Mouse (Mus musculus) Patski (cell line): ENCODE data around the gene Vasn. TPM values are rescaled to one million over a fixed set of nuclear protein-coding genes. Genes with fewer than 3 reads are reported as not detected.

Experiments
- ATAC-seq: fragments of 100-300 bp; one replicate; pipeline ENCODE4 v1.8.0; 2021
- CTCF ChIA-PET: fragments of 350-600 bp; sonication (Branson Sonifier 250); formaldehyde crosslinking; loops from one replicate; lab custom pipeline; 2022; ENCODE audit warnings: inconsistent platforms; lab: Charles Lee
- POLR2A ChIA-PET: fragments of 350-600 bp; sonication (Branson Sonifier 250); formaldehyde crosslinking; loops from one replicate; lab custom pipeline; 2022; ENCODE audit warnings: antibody characterized with exemption, inconsistent platforms; lab: Charles Lee
- DNase-seq: peaks from one replicate; pipeline ENCODE4 v3.0.0-alpha.2; 2011; ENCODE audit warnings: low read depth, low spot score
- H3K27me3 ChIP-seq: fragments of 371-371 bp; one replicate; pipeline ENCODE4 v1.5.1; 2021
- CTCF ChIP-seq: fragments of 100-300 bp; IDR thresholded peaks from one replicate; pipeline ENCODE4 v1.5.1; 2021
- in situ Hi-C: fragments of 300-500 bp; cut with MboI; formaldehyde crosslinking; loops from 3 replicates; pipeline ENCODE4 v1.11.1; 2018; ENCODE audit warnings: low pct_unique_long_range_greater_than_20kb, mixed read lengths
- polyA plus RNA-seq: library from polyadenylated mRNA; unstranded; gene quantifications from one replicate; pipeline ENCODE4 v1.2.3, GENCODE M21; 2021

The Vasn gene
- polyA plus RNA-seq, 1 experiment from 2014 or later, result 74.5 TPM

- ATAC-seq, result peak; percentile 82
- H3K27me3 ChIP-seq, result no peaks in the 10 kb centered on the region
- TF ChIP-seq CTCF, result no peak
- POLR2A ChIA-PET, result interaction anchor here (1.1 to 4.8 kb wide), 4 partner anchors 13 to 81 kb away, joined by 3 to 28 read pairs (median 11); no protein-coding TSS in a partner anchor
- CTCF ChIA-PET, result interaction anchor here (0.6 to 6.8 kb wide), 8 partner anchors 10 to 48 kb away, joined by 3 to 83 read pairs (median 12); partner anchors contain the start of gene Pam16
- no peak for DNase-seq
- in situ Hi-C loops, result no loop called here
Observed at GRCm38 (mm10) chr16:4655764-4656570, 16.2 kb downstream of the Vasn start.

DNA sequence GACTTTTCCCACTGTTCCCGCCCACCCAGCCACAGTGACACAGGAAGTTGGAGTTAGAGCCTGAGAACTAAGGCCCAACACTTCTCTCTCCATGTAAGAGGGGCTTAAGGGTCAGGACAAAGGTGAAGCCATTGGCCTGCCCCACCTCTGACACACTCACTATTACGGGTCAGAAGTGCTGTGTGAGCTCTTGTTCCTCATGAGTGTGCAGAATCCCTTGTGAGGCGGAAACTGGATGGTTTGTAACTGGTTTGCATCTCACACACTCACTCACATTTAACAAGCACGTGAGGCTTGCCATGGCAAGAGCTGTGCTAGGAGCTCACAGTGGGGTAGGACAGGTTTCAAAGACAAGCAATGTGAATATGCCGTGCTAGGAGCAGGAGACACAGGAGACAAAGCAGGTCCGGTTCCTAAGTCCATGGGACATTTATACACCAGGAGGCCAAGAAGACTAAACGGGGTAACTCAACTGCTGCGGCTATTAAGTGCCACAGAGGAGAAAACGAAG, 16.9 kb downstream of the Vasn start:
- in situ Hi-C loops, result no loop called here
- ATAC-seq (no peak), DNase-seq (no peak)
- ChIA-PET CTCF (interaction anchor here (1.7 to 6.8 kb wide), 6 partner anchors 11 to 32 kb away, joined by 6 to 83 read pairs (median 15); partner anchors contain the start of gene Pam16), POLR2A (interaction anchor here (1.2 to 4.8 kb wide), 3 partner anchors 14 to 26 kb away, joined by 3 to 28 read pairs (median 19); no protein-coding TSS in a partner anchor)
- no peak for TF ChIP-seq CTCF
- no peaks in the 10 kb centered on the region for H3K27me3 ChIP-seq

GRCm38 (mm10) chr16:4658781-4659245, 19.1 kb downstream of the Vasn start:
- no peaks in the 10 kb centered on the region for H3K27me3 ChIP-seq
- ChIA-PET POLR2A (no interaction called here), CTCF (interaction anchor here (1.5 to 6.8 kb wide), 4 partner anchors 9 to 27 kb away, joined by 4 to 83 read pairs (median 34); no protein-coding TSS in a partner anchor)
- no peak for TF ChIP-seq CTCF
- in situ Hi-C loops, result no loop called here
- DNase-seq (no peak), ATAC-seq (no peak)

GRCm38 (mm10) chr16:4659326-4659725, 19.6 kb downstream of the Vasn start:
- ChIA-PET CTCF (interaction anchor here (6.7 kb wide), 1 partner anchor 8 kb away, joined by 65 read pairs; no protein-coding TSS in a partner anchor), POLR2A (no interaction called here)

DNA sequence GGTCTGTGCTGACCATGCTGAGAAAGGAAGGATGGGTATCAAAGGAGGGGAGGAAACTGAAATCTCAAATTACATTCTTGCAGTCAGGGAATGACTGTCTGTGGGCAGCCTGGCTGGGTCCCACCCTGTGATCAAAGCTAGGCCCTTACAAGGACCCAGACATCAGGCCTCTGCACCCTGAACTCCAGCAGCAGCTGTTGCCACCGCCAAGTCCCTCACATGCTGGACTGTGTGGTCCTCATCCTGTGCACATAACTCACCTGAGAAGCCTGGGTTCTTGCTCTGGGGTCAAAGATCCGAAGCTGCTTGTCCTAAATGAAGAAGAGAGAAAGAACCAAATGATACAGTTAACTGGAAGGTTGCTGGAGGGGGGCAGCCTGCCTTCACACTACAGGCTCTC, 21.9 kb downstream of the Vasn start:
- ATAC-seq (no peak), DNase-seq (no peak)
- no peaks in the 10 kb centered on the region for H3K27me3 ChIP-seq
- ChIA-PET POLR2A (no interaction called here), CTCF (no interaction called here)
- no peak for TF ChIP-seq CTCF
- in situ Hi-C loops, result no loop called here

More at GRCm38 (mm10) chr16:4659326-4659725, 19.6 kb downstream of the Vasn start:
- in situ Hi-C loops, result no loop called here
- no peak for DNase-seq
- TF ChIP-seq CTCF, result no peak
- no peak for ATAC-seq
- H3K27me3 ChIP-seq, result no peaks in the 10 kb centered on the region

DNA sequence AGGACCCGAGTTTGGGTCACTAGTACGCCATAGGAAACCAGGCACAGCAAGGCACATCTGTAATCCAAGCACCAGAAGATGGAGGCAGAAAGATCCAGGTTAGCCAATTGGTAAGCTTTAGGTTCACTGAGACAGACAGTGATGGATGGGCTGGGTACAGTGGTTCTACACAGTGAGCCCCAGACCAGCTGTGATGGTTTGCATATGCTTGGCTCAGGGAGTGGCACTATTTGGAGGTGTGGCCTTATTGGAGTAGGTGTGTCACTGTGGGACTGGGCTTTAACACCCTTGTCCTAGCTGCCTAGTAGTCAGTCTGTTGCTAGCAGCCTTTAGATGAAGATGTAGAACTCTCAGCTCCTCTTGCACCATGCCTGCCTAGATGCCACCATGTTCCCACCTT, 24.1 kb downstream of the Vasn start:
- POLR2A ChIA-PET, result no interaction called here
- in situ Hi-C loops, result no loop called here
- ATAC-seq, result no peak
- H3K27me3 ChIP-seq, result no peaks in the 10 kb centered on the region
- CTCF ChIA-PET, result no interaction called here
- TF ChIP-seq CTCF, result no peak
- DNase-seq, result no peak

- no peaks in the 10 kb centered on the region for H3K27me3 ChIP-seq
- ChIA-PET POLR2A (interaction anchor here (1.1 kb wide), 1 partner anchor 12 kb away, joined by 3 read pairs; no protein-coding TSS in a partner anchor), CTCF (interaction anchor here (2.5 to 4.3 kb wide), 4 partner anchors 9 to 56 kb away, joined by 12 to 65 read pairs (median 42); no protein-coding TSS in a partner anchor)
- in situ Hi-C loops, result loop anchor here (5.0 kb wide), 2 partner anchors 33 to 103 kb away; no protein-coding TSS in a partner anchor
- no peak for TF ChIP-seq CTCF
- ATAC-seq, result no peak
- DNase-seq, result no peak
Observed at GRCm38 (mm10) chr16:4665726-4666125, 26.0 kb downstream of the Vasn start.

- peak; percentile 57 for DNase-seq
- peak; percentile 94 for TF ChIP-seq CTCF
- H3K27me3 ChIP-seq, result no peaks in the 10 kb centered on the region
- POLR2A ChIA-PET, result interaction anchor here (0.7 to 2.1 kb wide), 6 partner anchors 13 to 45 kb away, joined by 3 to 10 read pairs (median 3); partner anchors contain the start of gene Pam16
- ATAC-seq, result peak; percentile 83
- CTCF ChIA-PET, result interaction anchor here (0.7 to 4.3 kb wide), 29 partner anchors 9 to 126 kb away, joined by 3 to 65 read pairs (median 7); partner anchors contain the start of genes Coro7, Dnaja3, Pam16 and Tfap4
- in situ Hi-C loops, result loop anchor here (5.0 kb wide), 2 partner anchors 35 to 105 kb away; no protein-coding TSS in a partner anchor
Observed at GRCm38 (mm10) chr16:4667190-4667808, 27.6 kb downstream of the Vasn start.

DNA sequence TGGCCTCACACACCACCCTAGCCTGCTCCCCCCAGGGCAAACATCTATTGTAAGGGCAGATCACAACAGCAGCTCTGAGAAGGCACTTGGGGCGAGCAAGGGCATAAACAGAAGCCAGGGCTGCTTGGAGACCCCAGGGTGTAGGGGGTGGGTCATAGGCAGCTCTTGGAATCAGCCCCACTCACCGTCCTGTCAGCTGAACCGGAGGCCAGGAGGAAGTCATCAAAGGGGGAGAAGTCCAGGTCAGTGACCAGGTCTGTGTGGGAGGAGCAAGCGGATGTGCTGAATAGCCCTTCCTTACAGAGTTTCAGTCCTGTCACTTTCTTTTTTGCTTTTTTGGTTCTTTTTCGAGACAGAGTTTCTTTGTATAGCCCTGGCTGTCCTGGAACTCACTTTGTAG, 30.6 kb downstream of the Vasn start:
- in situ Hi-C loops, result no loop called here
- no peak for TF ChIP-seq CTCF
- DNase-seq (no peak), ATAC-seq (no peak)
- CTCF ChIA-PET, result interaction anchor here (1.0 to 1.3 kb wide), 2 partner anchors 12 to 123 kb away, joined by 4 read pairs; no protein-coding TSS in a partner anchor
- no peaks in the 10 kb centered on the region for H3K27me3 ChIP-seq
- POLR2A ChIA-PET, result no interaction called here

- no peak for ATAC-seq
- H3K27me3 ChIP-seq, result no peaks in the 10 kb centered on the region
- CTCF ChIA-PET, result interaction anchor here (1.5 kb wide), 1 partner anchor 45 kb away, joined by 3 read pairs; no protein-coding TSS in a partner anchor
- no peak for DNase-seq
- POLR2A ChIA-PET, result no interaction called here
- TF ChIP-seq CTCF, result no peak
- in situ Hi-C loops, result no loop called here
Observed at GRCm38 (mm10) chr16:4674091-4674490, 34.4 kb downstream of the Vasn start.
